Mouse (Mus musculus): ENCODE measurements around the gene Nr1i2. TPM values are rescaled to one million over a fixed set of nuclear protein-coding genes. Genes with fewer than 3 reads are reported as not detected.

The Nr1i2 gene
- polyA plus RNA-seq (2017; shearing (Covaris generic)), result not detected

DNA sequence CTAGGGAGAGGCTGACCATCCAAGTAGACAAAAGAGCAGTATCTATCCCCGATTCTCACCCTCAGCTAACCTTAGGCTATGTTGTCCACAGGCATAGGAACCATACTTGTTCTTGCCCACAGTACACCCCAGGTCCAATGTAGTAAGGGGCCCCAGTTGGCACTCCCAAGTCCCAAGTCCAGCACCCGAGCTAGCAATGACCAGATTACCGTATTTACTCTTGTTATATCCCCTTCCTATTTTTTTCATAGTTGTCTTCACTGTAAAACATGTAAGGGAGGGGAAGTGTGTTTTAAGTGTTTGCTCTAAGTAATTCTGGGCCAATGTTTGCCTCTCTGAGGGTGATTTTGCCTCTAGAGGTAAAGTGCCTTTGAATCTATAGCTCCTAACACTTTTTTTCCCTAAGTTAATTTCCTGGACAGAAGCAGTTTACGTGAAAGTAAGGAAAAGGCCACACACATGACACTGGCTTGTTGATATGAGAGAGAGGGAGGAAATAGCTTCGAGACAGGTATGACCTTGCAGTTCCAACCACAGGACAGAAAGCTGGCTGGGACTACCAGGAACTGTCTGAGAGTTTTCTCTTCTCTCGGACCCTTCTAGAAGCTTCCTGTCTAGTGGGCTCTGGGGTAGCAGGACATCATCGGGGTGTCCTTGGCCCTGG, at the start of gene Nr1i2:
Nr1i2 (minus strand) TSS at position 140 of the 664 bp plus-strand sequence.

DNA sequence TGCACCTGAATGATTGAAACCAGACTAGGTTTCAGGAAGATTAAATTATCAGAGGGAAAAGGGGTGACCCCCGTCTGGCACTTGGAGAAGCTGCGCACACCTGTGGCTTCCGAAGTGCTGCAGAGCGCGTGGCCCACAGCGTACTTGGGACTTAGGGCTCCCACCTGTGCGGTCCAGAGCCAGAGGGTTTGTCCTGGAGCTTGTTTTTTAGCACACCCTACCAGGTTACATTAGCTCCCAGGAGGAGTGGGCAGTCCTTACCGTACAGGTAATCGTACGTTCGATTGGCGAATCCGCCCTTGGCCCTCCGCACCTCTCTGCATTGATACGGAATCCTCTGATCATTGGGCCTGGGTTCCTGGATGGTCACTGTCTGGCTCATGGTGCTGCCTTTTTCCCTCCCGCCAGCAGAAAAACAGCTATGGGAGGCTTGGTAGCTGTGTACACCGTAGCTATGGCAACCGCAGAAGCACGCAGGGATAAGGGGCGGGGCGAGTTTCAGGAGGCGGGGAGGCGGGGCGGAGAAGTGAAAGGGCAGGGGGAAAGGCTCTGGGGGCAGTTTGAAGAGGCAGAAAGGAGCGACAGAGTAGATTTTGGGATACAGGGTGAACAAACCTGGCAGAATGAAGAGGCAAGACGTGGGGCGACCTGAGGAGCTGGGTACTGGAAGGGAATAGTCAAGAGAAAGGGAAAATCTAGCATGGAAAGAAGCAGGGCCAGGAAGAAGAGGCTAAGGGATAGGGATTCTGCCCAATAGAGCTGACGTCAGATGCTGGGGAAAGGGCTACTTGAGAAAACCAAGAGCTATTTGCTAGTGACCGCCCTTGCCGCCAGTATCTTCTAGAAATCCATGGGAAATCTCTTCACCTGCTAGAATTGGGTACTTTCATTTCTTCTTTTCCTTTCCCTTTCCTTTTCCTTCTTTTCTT, 47.0 kb upstream of the Nr1i2 start, which contains the start of gene Maats1:
Maats1 (minus strand) TSS at position 748 of the 929 bp plus-strand sequence.

Other genes starting within 250 kb of the Nr1i2 start
- 84.0 TPM for gene Gsk3b, start 205.8 kb downstream of the Nr1i2 start, polyA plus RNA-seq (2017; shearing (Covaris generic))
- not detected for gene Maats1, start 47.3 kb upstream of the Nr1i2 start, polyA plus RNA-seq (2017; shearing (Covaris generic))
- 202 TPM for gene Cox17, start 52.2 kb upstream of the Nr1i2 start, polyA plus RNA-seq (2017; shearing (Covaris generic))
- gene Gm21987, start 52.2 kb upstream of the Nr1i2 start, polyA plus RNA-seq (2017; shearing (Covaris generic)), result not detected
- 6.8 TPM for gene Popdc2, start 67.4 kb upstream of the Nr1i2 start, polyA plus RNA-seq (2017; shearing (Covaris generic))
- 0.19 TPM for gene Pla1a, start 138.3 kb upstream of the Nr1i2 start, polyA plus RNA-seq (2017; shearing (Covaris generic))
- 49.2 TPM for gene Adprh, start 157.9 kb upstream of the Nr1i2 start, polyA plus RNA-seq (2017; shearing (Covaris generic))
- 2.8 TPM for gene Cd80, start 160.7 kb upstream of the Nr1i2 start, polyA plus RNA-seq (2017; shearing (Covaris generic))
- 3.9 TPM for gene Timmdc1, start 227.8 kb upstream of the Nr1i2 start, polyA plus RNA-seq (2017; shearing (Covaris generic))